Mouse (Mus musculus) G1E (cell line): ENCODE measurements around the gene Grik3. TPM values are rescaled to one million over a fixed set of nuclear protein-coding genes. Genes with fewer than 3 reads are reported as not detected.

ENCODE experiments used
- ATAC-seq: 2 replicates; pipeline ENCODE4 v1.8.0; 2016; ENCODE audit warnings: mild to moderate bottlenecking; ENCODE audit not compliant: insufficient number of reproducible peaks, poor library complexity, low FRiP score, severe bottlenecking; ENCODE audit errors: extremely low read depth
- DNase-seq: peaks from one replicate; pipeline ENCODE4 v3.0.0; 2012; ENCODE audit warnings: low spot score
- H3K27me3 ChIP-seq: 2 replicates; pipeline ENCODE4 v1.6.1; 2012; ENCODE audit warnings: mild to moderate bottlenecking, low read length, inconsistent platforms; ENCODE audit not compliant: insufficient read depth
- H3K36me3 ChIP-seq: replicated peaks from 2 replicates; pipeline ENCODE3; 2012; ENCODE audit warnings: mild to moderate bottlenecking, inconsistent platforms
- H3K4me1 ChIP-seq: 2 replicates; pipeline ENCODE4 v1.6.1; 2012; ENCODE audit warnings: low read depth, low read length, inconsistent platforms, mixed read lengths; ENCODE audit not compliant: insufficient read depth
- H3K4me3 ChIP-seq: 2 replicates; pipeline ENCODE4 v1.5.1; 2012; ENCODE audit warnings: low read depth, mild to moderate bottlenecking, inconsistent platforms, low read length, moderate library complexity, mixed read lengths
- H3K9me3 ChIP-seq: replicated peaks from 2 replicates; pipeline ENCODE4 v1.6.1; 2012; ENCODE audit warnings: inconsistent platforms
- CTCF ChIP-seq: IDR thresholded peaks from 2 replicates; pipeline ENCODE4 v1.5.1; 2012; ENCODE audit warnings: low read depth, low read length, inconsistent platforms, mixed read lengths
- GATA1 ChIP-seq: IDR thresholded peaks from 2 replicates; pipeline ENCODE4 v1.6.1; 2012; ENCODE audit warnings: borderline replicate concordance, low read length, inconsistent platforms, mixed read lengths
- GATA2 ChIP-seq: IDR thresholded peaks from 2 replicates; pipeline ENCODE4 v1.6.1; 2012; ENCODE audit warnings: low read depth, low read length, inconsistent platforms, borderline replicate concordance
- POLR2AphosphoS5 ChIP-seq: IDR thresholded peaks from 2 replicates; pipeline ENCODE4 v1.6.1; 2012; ENCODE audit warnings: low read depth, low read length, inconsistent platforms; ENCODE audit not compliant: insufficient replicate concordance
- TAL1 ChIP-seq: conservative IDR thresholded peaks from 2 replicates; pipeline ENCODE4 v1.6.1; 2012; ENCODE audit warnings: low read depth, low read length, inconsistent platforms, mixed read lengths
- polyA plus RNA-seq: library from polyadenylated mRNA; stranded (reverse); fragments of >175 nt; gene quantifications from 2 replicates; pipeline ENCODE4 v1.2.3, GENCODE M21; 2012
- total RNA-seq, 2 experiments: library from RNA; stranded (forward) in 1 of 2; stranded (reverse) in 1 of 2; fragments of 200-1000 nt in 1 of 2; fragments of >200 nt in 1 of 2; fragmentation: Nextera tagmentation in 1 of 2; gene quantifications; 2 replicates each; pipeline ENCODE4 v1.2.3; 2014 to 2017

Grik3 gene
- total and polyA plus RNA-seq, 3 experiments, result 0.05 TPM; not detected in 2

GRCm38 (mm10) chr4:125658376-125658775 lies 167.9 kb downstream of the Grik3 start:
- TF ChIP-seq GATA1 (no peak), TAL1 (no peak), POLR2AphosphoS5 (no peak), GATA2 (no peak), CTCF (no peak)
- no peak for ATAC-seq
- no peaks in the 10 kb centered on the region for H3K27me3 ChIP-seq

GRCm38 (mm10) chr4:125661982-125662381 lies 171.5 kb downstream of the Grik3 start:
- Histone ChIP-seq H3K27me3 (no peaks in the 10 kb centered on the region), H3K36me3 (no peaks in the 10 kb centered on the region), H3K4me3 (no peak overlapping the region), H3K9me3 (peaks cover 94% of the 10 kb centered on the region), H3K4me1 (no peaks in the 10 kb centered on the region)
- DNase-seq (no peak), ATAC-seq (no peak)
- TF ChIP-seq POLR2AphosphoS5 (no peak), GATA2 (no peak), CTCF (no peak), GATA1 (no peak), TAL1 (no peak)

More at GRCm38 (mm10) chr4:125658376-125658775, 167.9 kb downstream of the Grik3 start:
- DNase-seq, result no peak
- Histone ChIP-seq H3K36me3 (no peaks in the 10 kb centered on the region), H3K4me3 (no peak overlapping the region), H3K4me1 (no peaks in the 10 kb centered on the region), H3K9me3 (peaks cover 81% of the 10 kb centered on the region)

GRCm38 (mm10) chr4:125663262-125663661 lies 172.8 kb downstream of the Grik3 start:
- DNase-seq, result no peak
- H3K4me3 ChIP-seq, result no peak overlapping the region
- no peak for ATAC-seq
- no peaks in the 10 kb centered on the region for H3K36me3 ChIP-seq
- H3K27me3 ChIP-seq, result no peaks in the 10 kb centered on the region
- H3K9me3 ChIP-seq, result peaks cover 82% of the 10 kb centered on the region
- no peak for TF ChIP-seq TAL1
- no peak for TF ChIP-seq GATA2
- TF ChIP-seq POLR2AphosphoS5, result no peak
- TF ChIP-seq CTCF, result no peak
- no peak for TF ChIP-seq GATA1
- H3K4me1 ChIP-seq, result no peaks in the 10 kb centered on the region

- Histone ChIP-seq H3K4me1 (no peaks in the 10 kb centered on the region), H3K27me3 (no peaks in the 10 kb centered on the region), H3K36me3 (no peaks in the 10 kb centered on the region), H3K9me3 (peaks cover 64% of the 10 kb centered on the region), H3K4me3 (no peak overlapping the region)
- DNase-seq (no peak), ATAC-seq (no peak)
- no peak for TF ChIP-seq POLR2AphosphoS5
Measured at GRCm38 (mm10) chr4:125665955-125666354, 175.5 kb downstream of the Grik3 start.

GRCm38 (mm10) chr4:125682007-125682406 lies 191.5 kb downstream of the Grik3 start:
- Histone ChIP-seq H3K4me3 (no peak overlapping the region), H3K36me3 (no peaks in the 10 kb centered on the region), H3K27me3 (no peaks in the 10 kb centered on the region), H3K9me3 (peaks cover 95% of the 10 kb centered on the region), H3K4me1 (no peaks in the 10 kb centered on the region)
- no peak for TF ChIP-seq POLR2AphosphoS5
- DNase-seq (no peak), ATAC-seq (no peak)

- TF ChIP-seq GATA2 (no peak), POLR2AphosphoS5 (no peak), TAL1 (no peak), GATA1 (no peak), CTCF (no peak)
- DNase-seq (no peak), ATAC-seq (no peak)
- no peaks in the 10 kb centered on the region for H3K36me3 ChIP-seq
- no peaks in the 10 kb centered on the region for H3K4me1 ChIP-seq
- no peak overlapping the region for H3K4me3 ChIP-seq
- no peaks in the 10 kb centered on the region for H3K27me3 ChIP-seq
- H3K9me3 ChIP-seq, result peaks cover 84% of the 10 kb centered on the region
Measured at GRCm38 (mm10) chr4:125687078-125687477, 196.6 kb downstream of the Grik3 start.

GRCm38 (mm10) chr4:125695431-125695830 lies 204.9 kb downstream of the Grik3 start:
- no peak for ATAC-seq
- peaks cover 84% of the 10 kb centered on the region for H3K9me3 ChIP-seq
- H3K36me3 ChIP-seq, result no peaks in the 10 kb centered on the region
- no peaks in the 10 kb centered on the region for H3K27me3 ChIP-seq
- TF ChIP-seq GATA2 (no peak), CTCF (no peak), POLR2AphosphoS5 (no peak), TAL1 (no peak), GATA1 (no peak)
- no peak for DNase-seq
- H3K4me1 ChIP-seq, result no peaks in the 10 kb centered on the region
- H3K4me3 ChIP-seq, result no peak overlapping the region
